Mouse (Mus musculus) lung, postnatal 0 days (tissue): ENCODE measurements around the gene Dlgap5. TPM values are rescaled to one million over a fixed set of nuclear protein-coding genes. Genes with fewer than 3 reads are reported as not detected.
"Not testable (repeated sequence)": the region's sequence is repeated elsewhere in the genome, so short reads cannot be mapped to it uniquely, and the experiment has no call there.

Source experiments
- ATAC-seq: fragments of 200-750 bp; cut with Nextera tagmentation; 2 replicates; pipeline ENCODE4 v1.8.0; 2017; ENCODE audit warnings: moderate library complexity
- DNase-seq: peaks from one replicate; pipeline ENCODE4 v3.0.0-alpha.2; 2016; ENCODE audit warnings: low spot score
- H3K27ac ChIP-seq: fragments of 300-500 bp; sonication (generic); 2 replicates; pipeline ENCODE4 v1.5.1; 2014; ENCODE audit warnings: antibody characterized with exemption, mild to moderate bottlenecking, low read length, mixed read lengths
- H3K27me3 ChIP-seq: fragments of 300-500 bp; sonication (generic); replicated peaks from 2 replicates; pipeline ENCODE4 v1.6.1; 2014; ENCODE audit warnings: low read length, mixed read lengths; ENCODE audit not compliant: insufficient read depth
- H3K36me3 ChIP-seq: fragments of 300-500 bp; sonication (generic); 2 replicates; pipeline ENCODE4 v1.6.1; 2014; ENCODE audit warnings: low read length, mixed read lengths; ENCODE audit not compliant: insufficient read depth
- H3K4me1 ChIP-seq: fragments of 300-500 bp; sonication (generic); 2 replicates; pipeline ENCODE4 v1.6.1; 2014; ENCODE audit warnings: antibody characterized with exemption, low read depth, low read length, mixed read lengths; ENCODE audit not compliant: insufficient read depth
- H3K4me2 ChIP-seq: fragments of 300-500 bp; sonication (generic); replicated peaks from 2 replicates; pipeline ENCODE4 v1.6.1; 2014; ENCODE audit warnings: low read depth, mild to moderate bottlenecking, low read length, moderate library complexity, mixed read lengths
- H3K4me3 ChIP-seq: fragments of 300-500 bp; sonication (generic); 2 replicates; pipeline ENCODE4 v1.5.1; 2014; ENCODE audit warnings: low read depth, low read length
- H3K9ac ChIP-seq: fragments of 300-500 bp; sonication (generic); replicated peaks from 2 replicates; pipeline ENCODE4 v1.6.1; 2014; ENCODE audit warnings: low read depth, mild to moderate bottlenecking
- H3K9me3 ChIP-seq: fragments of 300-500 bp; sonication (generic); 2 replicates; pipeline ENCODE4 v1.6.1; 2016; ENCODE audit warnings: low read length, mixed read lengths
- CTCF ChIP-seq: IDR thresholded peaks from 2 replicates; pipeline ENCODE4 v1.5.1; 2016; ENCODE audit warnings: antibody characterized with exemption, mild to moderate bottlenecking
- EP300 ChIP-seq: IDR thresholded peaks from 2 replicates; pipeline ENCODE4 v1.6.1; 2016; ENCODE audit warnings: antibody characterized with exemption, mild to moderate bottlenecking, control low read depth
- WGBS: fragments of 180-500 bp; shearing (Covaris S2); extraction: QIAGEN DNeasy Blood & Tissue Kit; methylation state at CpG from one replicate; pipeline ENCODE4 v1.1.7; 2014; 5-methylcytosine and 5-hydroxymethylcytosine counted together
- polyA plus RNA-seq: library from polyadenylated mRNA; unstranded; fragments of >200 nt; fragmentation: Nextera tagmentation; extraction: Ambion mirVana; gene quantifications from 2 replicates; pipeline ENCODE4 v1.2.1, GENCODE M21; 2015

Gene Dlgap5
- polyA plus RNA-seq, 1 experiment from 2014 or later, result 2.0 TPM

- no peak for ATAC-seq
- Histone ChIP-seq H3K9ac (no peak overlapping the region), H3K4me3 (no peak overlapping the region), H3K36me3 (no peaks in the 10 kb centered on the region), H3K4me2 (no peak overlapping the region), H3K4me1 (no peaks in the 10 kb centered on the region), H3K27me3 (no peaks in the 10 kb centered on the region), H3K9me3 (no peaks in the 10 kb centered on the region), H3K27ac (no peak overlapping the region)
- DNase-seq, result no peak
- 58% methylated on average over 4 of the region's 4 CpGs for WGBS
- TF ChIP-seq CTCF (no peak), EP300 (no peak)
Measured at GRCm38 (mm10) chr14:47459556-47459955, 41.3 kb upstream of the Dlgap5 start.

DNA sequence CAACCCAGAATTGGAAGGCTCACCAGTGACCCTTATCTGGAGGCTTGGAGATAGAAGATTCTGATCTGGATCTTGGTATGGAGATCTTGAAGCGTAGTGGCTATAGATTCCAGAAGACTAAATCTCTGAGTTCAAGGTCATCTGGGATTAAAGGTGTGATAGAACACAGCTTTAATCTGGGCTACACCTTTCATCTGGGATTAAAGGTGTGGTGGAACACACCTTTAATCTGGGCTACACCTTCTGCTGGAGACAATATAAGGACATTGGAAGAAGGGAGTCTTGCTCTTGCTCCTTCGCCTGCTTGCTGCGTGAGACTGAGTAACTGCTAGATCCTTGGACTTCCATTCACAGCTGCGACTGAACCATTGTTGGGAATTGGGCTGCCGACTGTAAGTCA, 31.9 kb upstream of the Dlgap5 start, which contains the start of gene Fbxo34:
Gene Fbxo34, plus strand, starts transcription at position 301 of the 400 bp plus-strand sequence.
- not testable (repeated sequence) for H3K36me3 ChIP-seq, H3K9me3 ChIP-seq, H3K27me3 ChIP-seq, H3K9ac ChIP-seq, H3K4me2 ChIP-seq, H3K4me3 ChIP-seq, ATAC-seq, H3K27ac ChIP-seq, DNase-seq, H3K4me1 ChIP-seq
- WGBS, result 97% methylated on average over 2 of the region's 5 CpGs

DNA sequence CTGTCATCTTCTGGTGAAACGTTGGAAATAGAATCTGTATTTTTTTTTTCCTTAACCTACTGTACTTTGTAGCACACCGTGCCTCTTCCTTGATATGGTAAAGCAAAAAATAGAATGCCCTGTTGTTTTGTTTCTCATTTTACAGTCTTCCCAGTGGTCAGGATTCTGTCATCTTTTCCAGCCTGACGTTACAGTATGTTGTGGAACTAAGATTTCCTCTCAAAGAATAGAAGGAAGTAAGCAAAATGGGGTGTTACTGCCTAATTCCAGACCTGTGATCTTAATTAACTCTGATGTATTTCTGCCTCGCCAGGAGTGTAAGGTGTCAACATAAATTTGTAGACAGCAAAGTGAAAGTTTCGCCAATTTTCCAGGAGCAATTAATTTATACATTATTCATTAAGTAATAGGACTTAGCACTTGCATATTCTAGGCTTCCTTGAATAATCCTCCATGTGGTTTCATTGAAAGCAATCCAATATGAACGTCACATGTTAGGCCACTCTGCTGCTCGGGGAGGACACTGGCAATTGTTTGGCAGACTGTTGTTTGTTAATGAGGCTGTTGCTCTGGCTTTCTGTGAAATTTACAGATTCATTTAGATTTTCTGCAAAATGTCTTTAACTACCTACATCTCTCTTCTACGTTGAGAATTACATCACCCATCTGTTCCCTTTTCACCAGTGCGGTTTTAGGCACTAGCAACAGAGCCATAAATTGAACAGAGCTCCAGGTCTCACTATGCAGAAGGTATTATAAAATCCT, 27.3 kb upstream of the Dlgap5 start:
- no peak for ATAC-seq
- 54% methylated on average over 9 of the region's 9 CpGs for WGBS
- no peak overlapping the region for H3K27ac ChIP-seq

GRCm38 (mm10) chr14:47444907-47445306, 26.7 kb upstream of the Dlgap5 start:
- Histone ChIP-seq H3K9me3 (no peaks in the 10 kb centered on the region), H3K36me3 (no peaks in the 10 kb centered on the region), H3K4me3 (no peak overlapping the region), H3K27me3 (no peaks in the 10 kb centered on the region), H3K4me2 (no peak overlapping the region), H3K9ac (no peak overlapping the region), H3K4me1 (no peaks in the 10 kb centered on the region), H3K27ac (no peak overlapping the region)
- ATAC-seq, result no peak
- WGBS, result 61% methylated on average over 2 of the region's 2 CpGs
- TF ChIP-seq CTCF (no peak), EP300 (no peak)
- no peak for DNase-seq

More for the DNA sequence above, 27.3 kb upstream of the Dlgap5 start:
- H3K9me3 ChIP-seq, result no peaks in the 10 kb centered on the region
- no peak overlapping the region for H3K9ac ChIP-seq
- H3K4me1 ChIP-seq, result no peaks in the 10 kb centered on the region
- no peak overlapping the region for H3K4me2 ChIP-seq
- no peak for TF ChIP-seq EP300
- TF ChIP-seq CTCF, result no peak
- no peaks in the 10 kb centered on the region for H3K36me3 ChIP-seq
- no peak overlapping the region for H3K4me3 ChIP-seq
- no peaks in the 10 kb centered on the region for H3K27me3 ChIP-seq
- no peak for DNase-seq

GRCm38 (mm10) chr14:47438947-47439346, 20.7 kb upstream of the Dlgap5 start:
- Histone ChIP-seq H3K9ac (no peak overlapping the region), H3K27ac (no peak overlapping the region), H3K27me3 (no peaks in the 10 kb centered on the region), H3K4me2 (no peak overlapping the region), H3K4me1 (no peaks in the 10 kb centered on the region), H3K9me3 (no peaks in the 10 kb centered on the region), H3K4me3 (no peak overlapping the region), H3K36me3 (no peaks in the 10 kb centered on the region)
- 52% methylated on average over 3 of the region's 3 CpGs for WGBS
- TF ChIP-seq EP300 (no peak), CTCF (no peak)
- ATAC-seq (no peak), DNase-seq (no peak)

GRCm38 (mm10) chr14:47432987-47433386, 14.8 kb upstream of the Dlgap5 start:
- H3K27me3 ChIP-seq, result no peaks in the 10 kb centered on the region
- no peaks in the 10 kb centered on the region for H3K9me3 ChIP-seq
- no peaks in the 10 kb centered on the region for H3K4me1 ChIP-seq
- H3K9ac ChIP-seq, result no peak overlapping the region
- no peaks in the 10 kb centered on the region for H3K36me3 ChIP-seq
- ATAC-seq, result no peak
- no peak for TF ChIP-seq EP300
- TF ChIP-seq CTCF, result peak; percentile 50
- no peak overlapping the region for H3K27ac ChIP-seq
- no peak overlapping the region for H3K4me3 ChIP-seq
- no peak overlapping the region for H3K4me2 ChIP-seq
- peak; percentile 7 for DNase-seq
